Mouse (Mus musculus) embryo, embryonic 10.5 days (tissue): ENCODE measurements at regions not wholly inside any gene's neighbourhood (a gene's known extent, or its start where the extent isn't known, plus 50 kb on each side); places are given as distances from the start of the nearest gene placed in this dataset.

ENCODE experiments used
- DNase-seq: peaks from one replicate; pipeline ENCODE4 v3.0.0-alpha.2; 2015; ENCODE audit warnings: low spot score

- no peak for DNase-seq
Measured at GRCm38 (mm10) chr1:189473071-189473470, 71.0 kb upstream of the Kcnk2 start.

- no peak for DNase-seq
Measured at GRCm38 (mm10) chr1:189458421-189458820, 56.3 kb upstream of the Kcnk2 start.
